Mouse (Mus musculus) limb, embryonic 14.5 days (tissue): ENCODE data around the gene Slc5a2. TPM values are rescaled to one million over a fixed set of nuclear protein-coding genes. Genes with fewer than 3 reads are reported as not detected.
A peak's percentile ranks its signal among the peaks of the same experiment; 100 is the strongest.

ENCODE experiments used
- ATAC-seq: fragments of 200-750 bp; cut with Nextera tagmentation; 2 replicates; pipeline ENCODE4 v1.8.0; 2017; ENCODE audit warnings: low read depth, moderate number of reproducible peaks, moderate TSS enrichment; ENCODE audit not compliant: low FRiP score
- DNase-seq: peaks from one replicate; pipeline ENCODE4 v3.0.0-alpha.2; 2015; ENCODE audit warnings: low spot score
- H3K27ac ChIP-seq: fragments of 300-500 bp; sonication (generic); replicated peaks from 2 replicates; pipeline ENCODE4 v1.5.1; 2014; ENCODE audit warnings: low read depth, mild to moderate bottlenecking, low read length, moderate library complexity, mixed read lengths
- H3K27me3 ChIP-seq: fragments of 300-500 bp; sonication (generic); 2 replicates; pipeline ENCODE4 v1.6.1; 2014; ENCODE audit warnings: low read length, mixed read lengths; ENCODE audit not compliant: control insufficient read depth, insufficient read depth
- H3K36me3 ChIP-seq: fragments of 300-500 bp; sonication (generic); 2 replicates; pipeline ENCODE4 v1.6.1; 2014; ENCODE audit warnings: mild to moderate bottlenecking, low read length, moderate library complexity, mixed read lengths; ENCODE audit not compliant: control insufficient read depth, insufficient read depth
- H3K4me1 ChIP-seq: fragments of 300-500 bp; sonication (generic); 2 replicates; pipeline ENCODE4 v1.6.1; 2014; ENCODE audit warnings: antibody characterized with exemption, low read length, mixed read lengths; ENCODE audit not compliant: control insufficient read depth, insufficient read depth
- H3K4me2 ChIP-seq: fragments of 300-500 bp; sonication (generic); replicated peaks from 2 replicates; pipeline ENCODE4 v1.6.1; 2014; ENCODE audit warnings: low read depth, mild to moderate bottlenecking, low read length, moderate library complexity; ENCODE audit not compliant: severe bottlenecking
- H3K4me3 ChIP-seq: fragments of 300-500 bp; sonication (generic); replicated peaks from 2 replicates; pipeline ENCODE4 v1.5.1; 2014; ENCODE audit warnings: low read length
- H3K9ac ChIP-seq: fragments of 300-500 bp; sonication (generic); 2 replicates; pipeline ENCODE4 v1.6.1; 2014; ENCODE audit warnings: mild to moderate bottlenecking, low read depth, low read length, moderate library complexity; ENCODE audit not compliant: severe bottlenecking
- H3K9me3 ChIP-seq: fragments of 300-500 bp; sonication (generic); 2 replicates; pipeline ENCODE4 v1.6.1; 2016; ENCODE audit warnings: low read length; ENCODE audit not compliant: control insufficient read depth
- POLR2A ChIP-seq: fragments of 200-500 bp; IDR thresholded peaks from 2 replicates; pipeline ENCODE4 v1.8.0; 2012; ENCODE audit warnings: inconsistent platforms, mild to moderate bottlenecking, moderate library complexity, borderline replicate concordance; ENCODE audit not compliant: insufficient read depth, insufficient read length; ENCODE audit errors: extremely low read depth
- WGBS: fragments of 180-500 bp; shearing (Covaris S2); extraction: QIAGEN DNeasy Blood & Tissue Kit; methylation state at CpG from one replicate; pipeline ENCODE4 v1.1.7; 2014; 5-methylcytosine and 5-hydroxymethylcytosine counted together
- polyA plus RNA-seq, 2 experiments: library from polyadenylated mRNA; depleted of rRNA in 1 of 2; stranded (reverse) in 1 of 2; unstranded in 1 of 2; fragments of >200 nt; fragmentation: Nextera tagmentation in 1 of 2; extraction: Ambion mirVana in 1 of 2; gene quantifications; 2 replicates each; pipeline versions ENCODE4 v1.2.1 to v1.2.3; 2012 to 2014

Slc5a2 gene
- polyA plus RNA-seq, 2 experiments: 0.04 TPM; not detected in 1

DNA sequence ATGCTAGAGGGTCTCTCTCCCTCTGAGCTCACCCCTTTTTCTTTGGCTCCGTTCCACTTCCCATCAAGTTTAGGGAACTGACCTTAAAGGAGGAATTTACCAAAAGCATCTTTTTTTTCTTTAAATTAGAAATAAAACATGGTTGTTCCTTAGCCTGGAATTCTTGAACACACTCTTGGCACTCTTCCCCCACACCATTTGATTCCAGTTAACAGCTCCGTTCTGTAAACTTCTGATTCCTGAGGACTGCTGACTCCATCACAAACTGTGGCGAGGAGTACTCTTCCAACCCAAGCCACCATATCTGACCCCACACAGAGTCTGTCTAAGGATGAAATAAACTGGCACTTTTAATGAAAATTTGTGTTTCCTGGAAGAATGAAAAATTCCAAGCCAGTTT lies 35.5 kb downstream of the Slc5a2 start:
- H3K27me3 ChIP-seq: no peaks in the 10 kb centered on the region
- ATAC-seq: no peak
- H3K27ac ChIP-seq: no peak overlapping the region
- no peak overlapping the region for H3K4me2 ChIP-seq
- no peak overlapping the region for H3K9ac ChIP-seq
- H3K9me3 ChIP-seq: no peaks in the 10 kb centered on the region
- 45% methylated on average over 3 of the region's 3 CpGs for WGBS
- DNase-seq: peak; percentile 35
- H3K4me3 ChIP-seq: no peak overlapping the region
- H3K4me1 ChIP-seq: peaks cover 20% of the 10 kb centered on the region
- no peak for TF ChIP-seq POLR2A
- 0 out of 2 replicates have a peak, but pooled peaks cover under 1% of the 10 kb centered on the region for H3K36me3 ChIP-seq

DNA sequence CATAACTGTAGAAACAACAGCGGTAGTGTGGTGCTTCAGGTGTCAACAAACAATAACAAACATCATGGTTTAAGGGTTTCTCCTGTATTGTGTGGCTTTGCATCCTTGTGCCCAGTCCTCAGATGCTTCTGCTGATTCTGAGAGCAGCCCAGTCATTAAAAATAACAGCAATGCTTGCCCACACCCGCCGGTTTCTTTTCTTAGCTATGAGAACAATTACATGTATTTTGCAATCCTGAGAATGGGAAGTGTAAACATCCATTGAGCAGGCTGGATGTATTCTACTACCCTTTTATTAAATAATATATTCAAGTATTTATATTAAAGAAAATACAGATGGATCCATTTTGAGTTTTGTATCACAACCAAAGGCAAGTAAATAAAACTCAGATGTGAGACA lies 36.7 kb downstream of the Slc5a2 start:
- H3K9me3 ChIP-seq: no peaks in the 10 kb centered on the region
- ATAC-seq (no peak), DNase-seq (no peak)
- TF ChIP-seq POLR2A: no peak
- no peak overlapping the region for H3K4me2 ChIP-seq
- H3K4me3 ChIP-seq: no peak overlapping the region
- WGBS: 70% methylated on average over 3 of the region's 3 CpGs
- H3K27me3 ChIP-seq: no peaks in the 10 kb centered on the region
- no peak overlapping the region for H3K27ac ChIP-seq
- H3K36me3 ChIP-seq: no peaks in the 10 kb centered on the region
- H3K4me1 ChIP-seq: peaks cover 15% of the 10 kb centered on the region
- H3K9ac ChIP-seq: no peak overlapping the region

- 43% methylated on average over 6 of the region's 6 CpGs for WGBS
- Histone ChIP-seq H3K9ac (no peak overlapping the region), H3K27ac (no peak overlapping the region), H3K4me2 (no peak overlapping the region), H3K36me3 (no peaks in the 10 kb centered on the region), H3K4me1 (peaks cover 3% of the 10 kb centered on the region; the same call in 1 of the 2 replicates), H3K4me3 (no peak overlapping the region), H3K27me3 (no peaks in the 10 kb centered on the region), H3K9me3 (no peaks in the 10 kb centered on the region)
- no peak for DNase-seq
- ATAC-seq: no peak; the same call in 1 of the 2 replicates
- no peak for TF ChIP-seq POLR2A
These were observed 38.7 kb downstream of the Slc5a2 start for GRCm38 (mm10) chr7:128304198-128304597.

- DNase-seq (peak; percentile 61), ATAC-seq (peak; percentile 71; the same call in 1 of the 2 replicates)
- H3K4me3 ChIP-seq: no peak overlapping the region
- no peaks in the 10 kb centered on the region for H3K9me3 ChIP-seq
- no peak overlapping the region for H3K27ac ChIP-seq
- no peak overlapping the region for H3K9ac ChIP-seq
- TF ChIP-seq POLR2A: no peak
- H3K4me1 ChIP-seq: peaks cover 3% of the 10 kb centered on the region; the same call in 1 of the 2 replicates
- H3K27me3 ChIP-seq: no peaks in the 10 kb centered on the region
- no peak overlapping the region for H3K4me2 ChIP-seq
- WGBS: 7% methylated on average over 5 of the region's 5 CpGs
- no peaks in the 10 kb centered on the region for H3K36me3 ChIP-seq
These were observed 39.5 kb downstream of the Slc5a2 start for GRCm38 (mm10) chr7:128304907-128305306.

DNA sequence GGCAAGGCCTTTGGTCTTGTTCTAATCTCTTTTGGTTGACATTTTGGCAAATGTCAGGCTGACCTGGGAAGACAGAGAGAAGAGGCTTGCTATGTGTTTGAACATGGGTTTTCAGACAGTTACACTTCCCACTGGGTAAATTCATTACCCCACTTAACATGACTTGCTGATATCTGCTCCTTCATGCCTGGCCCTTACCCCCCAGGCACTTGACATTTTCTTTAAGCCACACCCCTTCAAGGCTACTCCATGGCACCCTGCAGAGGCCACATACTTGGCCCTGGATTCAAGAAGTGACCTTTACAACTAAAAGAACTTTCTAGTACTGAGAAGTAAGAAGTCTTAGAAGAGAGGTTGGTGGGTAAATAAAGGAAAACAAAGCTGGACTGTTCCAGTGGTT lies 42.4 kb downstream of the Slc5a2 start:
- Histone ChIP-seq H3K4me2 (no peak overlapping the region), H3K9me3 (no peaks in the 10 kb centered on the region), H3K4me3 (no peak overlapping the region), H3K4me1 (peaks cover 3% of the 10 kb centered on the region; the same call in 1 of the 2 replicates), H3K9ac (no peak overlapping the region), H3K27ac (no peak overlapping the region), H3K27me3 (no peaks in the 10 kb centered on the region), H3K36me3 (no peaks in the 10 kb centered on the region)
- TF ChIP-seq POLR2A: no peak
- ATAC-seq (no peak), DNase-seq (no peak)

DNA sequence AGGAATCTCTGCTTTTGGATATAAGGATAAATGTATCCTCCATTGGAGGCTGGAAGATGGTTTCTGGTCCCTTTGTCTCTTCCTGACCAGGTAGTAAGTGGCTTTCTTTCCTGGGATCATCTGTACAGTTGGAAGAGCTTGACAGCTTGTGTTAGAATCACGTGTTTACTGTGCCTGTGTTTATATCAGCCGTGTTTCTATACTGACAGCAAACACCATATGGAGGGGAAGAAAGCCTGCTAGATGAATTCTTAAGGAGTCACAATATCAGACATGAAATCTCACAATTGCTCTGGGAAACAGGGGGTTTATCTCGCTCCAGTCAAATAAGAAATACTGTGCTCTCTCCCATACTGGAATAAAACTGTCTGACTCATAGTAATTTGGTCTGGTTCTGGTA lies 43.8 kb downstream of the Slc5a2 start:
- Histone ChIP-seq H3K4me1 (no peaks in the 10 kb centered on the region), H3K27me3 (no peaks in the 10 kb centered on the region), H3K36me3 (no peaks in the 10 kb centered on the region), H3K4me2 (no peak overlapping the region), H3K9me3 (no peaks in the 10 kb centered on the region), H3K27ac (no peak overlapping the region), H3K4me3 (no peak overlapping the region), H3K9ac (no peak overlapping the region)
- ATAC-seq: no peak
- TF ChIP-seq POLR2A: no peak
- WGBS: 66% methylated on average over 3 of the region's 3 CpGs
- no peak for DNase-seq
